Mouse (Mus musculus) urinary bladder, postnatal 25 days (tissue): ENCODE data around the gene Dennd6b.
A peak's percentile ranks its signal among the peaks of the same experiment; 100 is the strongest.

ENCODE experiments used
- DNase-seq: peaks from one replicate; pipeline ENCODE4 v3.0.0; 2022; ENCODE audit warnings: low spot score

Dennd6b gene

DNA sequence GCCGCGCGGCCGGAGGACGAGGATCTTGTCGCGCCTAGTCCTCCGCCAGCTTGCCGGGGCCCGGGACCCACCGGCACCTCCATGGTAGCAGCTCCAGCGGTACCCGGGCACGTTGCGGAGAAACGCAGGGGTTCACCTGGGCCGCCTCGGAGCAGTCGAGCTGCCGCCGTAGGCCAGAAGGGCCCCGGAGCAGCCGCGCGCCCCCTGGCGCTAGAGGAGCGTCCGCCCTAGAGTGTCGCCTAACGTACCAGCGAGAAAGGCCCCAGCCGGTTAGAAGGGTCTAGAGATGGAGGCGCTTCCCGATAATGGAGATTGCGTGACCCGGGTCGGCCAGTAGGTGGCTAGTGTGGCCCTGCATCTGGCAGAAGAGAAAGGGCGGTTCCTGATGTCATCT is at the start of gene Dennd6b:
Dennd6b (minus strand) TSS at position 184 of the 394 bp plus-strand sequence.
- DNase-seq = peak; percentile 91

DNA sequence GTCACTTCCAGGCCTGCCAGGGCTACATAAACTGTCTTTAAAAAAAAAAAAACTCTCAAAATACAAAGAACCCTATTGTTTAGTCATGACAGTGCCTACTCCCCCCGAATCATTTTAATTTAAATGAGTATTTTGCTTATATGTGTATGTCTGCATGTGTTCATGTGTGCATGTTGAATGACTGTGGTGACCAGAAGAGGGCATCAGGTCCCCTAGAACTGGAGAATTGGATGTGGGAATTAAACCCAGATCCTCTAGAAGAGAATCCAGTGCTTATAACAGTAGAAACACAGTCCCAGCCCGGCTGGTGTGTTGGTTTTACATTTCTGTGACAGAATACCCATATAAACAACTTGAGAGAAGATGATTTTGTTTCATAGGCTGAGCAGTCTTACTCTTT is 44.7 kb upstream of the Dennd6b start:
- no peak for DNase-seq

DNA sequence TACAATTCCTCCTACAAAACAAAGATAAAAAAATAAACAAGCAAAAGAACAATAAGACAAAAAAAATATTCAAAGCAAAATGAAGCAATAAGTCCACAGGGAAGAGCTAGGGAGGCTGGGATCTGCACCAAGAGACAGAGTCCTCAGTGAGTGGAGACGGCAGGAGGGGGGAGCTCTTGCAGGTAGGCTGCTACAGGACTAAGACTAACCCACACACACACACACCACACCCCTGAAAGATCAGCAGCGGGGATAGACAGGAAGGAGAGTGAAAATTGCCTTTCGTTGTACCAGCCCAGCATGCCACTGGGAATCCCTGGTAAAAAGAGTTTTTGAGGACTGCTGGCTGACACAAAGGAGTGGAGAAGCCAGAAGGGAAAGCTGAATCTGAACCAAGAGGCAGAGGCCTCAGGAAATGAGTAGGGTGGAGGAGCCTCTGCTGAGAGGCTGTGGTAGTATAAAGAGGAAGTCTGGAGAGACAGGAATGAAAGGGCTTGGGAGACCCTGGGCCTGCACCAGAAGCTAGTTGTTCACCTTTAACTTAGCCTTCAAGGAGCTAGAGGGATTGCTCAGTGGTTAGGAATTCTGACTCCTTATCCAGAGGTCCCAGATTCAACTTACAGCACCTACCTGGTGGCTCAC is 43.6 kb upstream of the Dennd6b start:
- no peak for DNase-seq

DNA sequence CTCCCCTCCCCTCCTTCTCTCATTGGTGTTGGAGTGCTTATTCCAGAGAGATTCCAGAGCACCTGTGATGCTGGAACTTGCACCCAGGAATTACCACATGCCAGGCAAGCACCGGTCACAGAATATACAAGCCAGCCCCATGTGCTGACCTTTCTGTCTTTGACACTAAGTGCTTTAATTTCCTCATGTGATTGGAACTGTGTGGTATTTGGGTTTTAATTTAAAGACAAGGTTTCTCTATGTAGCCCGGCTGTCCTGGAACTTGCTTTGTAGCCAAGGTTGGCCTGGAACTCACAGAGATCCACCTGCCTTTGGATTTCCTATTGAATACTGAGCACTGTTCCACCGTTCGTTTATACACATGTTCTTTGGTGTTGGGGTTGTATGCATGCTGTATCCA is 37.8 kb upstream of the Dennd6b start:
- DNase-seq = no peak

DNA sequence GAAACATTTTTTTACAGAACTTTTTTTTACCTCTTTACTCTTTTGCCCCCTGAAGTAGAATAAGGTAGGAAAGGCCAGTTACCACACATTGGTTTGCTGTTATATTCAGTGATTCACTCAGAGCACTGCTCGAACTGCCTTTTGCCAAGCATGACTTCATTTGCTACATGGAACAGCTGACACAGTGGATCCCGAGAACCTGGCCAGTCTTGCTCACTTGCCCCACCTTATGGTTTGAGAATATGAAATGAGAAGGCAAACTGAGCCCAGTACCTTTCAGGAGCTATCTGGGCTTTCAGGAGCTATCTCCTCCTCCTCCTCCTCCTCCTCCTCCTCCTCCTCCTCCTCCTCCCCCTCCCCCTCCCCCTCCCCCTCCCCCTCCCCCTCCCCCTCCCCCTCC is 37.3 kb upstream of the Dennd6b start:
- peak; percentile 25 for DNase-seq

DNA sequence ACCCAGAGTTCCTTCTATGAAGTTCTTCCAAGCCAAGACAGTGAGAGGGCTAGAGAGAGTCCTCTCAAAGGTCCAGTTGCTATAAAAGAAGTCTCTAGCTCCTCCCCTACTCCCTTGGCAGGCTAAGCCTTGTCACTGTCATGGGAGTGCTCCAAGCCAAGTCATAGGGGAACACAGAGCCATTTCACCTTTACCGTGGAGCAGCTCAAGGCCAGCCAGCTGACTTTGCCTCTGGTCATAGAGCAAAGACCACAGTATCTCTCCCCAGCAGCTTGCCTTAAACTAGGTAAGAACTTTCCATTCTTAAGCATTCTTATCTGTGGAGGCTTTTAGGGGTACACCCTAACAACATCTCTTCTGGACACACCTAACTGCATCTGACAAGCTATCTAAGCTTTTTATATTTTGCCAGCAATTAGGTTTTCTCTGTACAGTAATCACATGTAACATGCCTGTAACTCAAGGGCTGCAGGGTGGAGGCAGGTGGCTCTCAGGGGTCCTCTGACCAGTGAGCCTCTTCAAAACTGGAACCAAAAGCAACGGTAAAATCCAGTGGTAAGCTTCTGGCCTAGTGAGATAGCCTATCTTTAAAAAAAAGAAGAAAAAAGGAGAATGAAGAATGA is 19.4 kb upstream of the Dennd6b start:
- no peak for DNase-seq

DNA sequence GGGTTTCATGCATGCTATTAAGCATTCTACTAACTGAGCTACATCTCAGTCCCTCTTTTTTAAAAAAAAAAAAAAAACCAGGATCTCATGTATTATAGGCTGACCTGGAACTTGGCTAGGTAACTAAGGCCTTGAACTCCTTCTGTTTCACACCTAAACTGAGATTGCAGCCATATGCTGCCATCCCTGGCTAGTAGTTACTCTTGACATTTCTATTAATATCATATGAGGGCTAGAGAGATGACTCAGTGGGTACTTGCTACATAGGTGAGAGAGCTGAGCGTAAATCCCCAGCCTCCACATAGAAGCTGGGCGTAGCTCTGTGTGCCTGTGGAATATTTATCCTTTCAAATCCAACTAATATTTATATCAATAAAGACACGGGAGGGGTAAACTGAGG is 18.7 kb upstream of the Dennd6b start:
- DNase-seq = no peak

DNA sequence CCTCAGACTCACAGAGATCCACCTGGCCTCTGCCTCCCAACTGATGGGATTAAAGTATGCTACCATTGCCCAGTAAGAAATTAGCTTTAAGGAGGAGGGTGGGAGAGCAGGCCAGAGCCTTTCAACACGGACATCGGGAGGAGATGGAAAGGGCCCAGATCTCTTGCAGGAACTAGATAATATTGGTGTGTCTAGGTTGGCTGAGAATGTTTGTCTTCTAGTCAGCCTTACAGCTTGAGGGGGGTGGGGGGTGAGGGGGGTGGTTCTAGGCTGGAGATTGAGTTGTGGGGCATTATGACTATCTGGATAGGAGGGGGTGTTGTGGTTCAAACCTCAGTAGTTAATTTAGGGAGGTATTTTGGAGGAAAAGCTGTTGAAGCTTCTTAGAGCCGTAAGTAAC is 17.2 kb upstream of the Dennd6b start:
- DNase-seq = no peak

DNA sequence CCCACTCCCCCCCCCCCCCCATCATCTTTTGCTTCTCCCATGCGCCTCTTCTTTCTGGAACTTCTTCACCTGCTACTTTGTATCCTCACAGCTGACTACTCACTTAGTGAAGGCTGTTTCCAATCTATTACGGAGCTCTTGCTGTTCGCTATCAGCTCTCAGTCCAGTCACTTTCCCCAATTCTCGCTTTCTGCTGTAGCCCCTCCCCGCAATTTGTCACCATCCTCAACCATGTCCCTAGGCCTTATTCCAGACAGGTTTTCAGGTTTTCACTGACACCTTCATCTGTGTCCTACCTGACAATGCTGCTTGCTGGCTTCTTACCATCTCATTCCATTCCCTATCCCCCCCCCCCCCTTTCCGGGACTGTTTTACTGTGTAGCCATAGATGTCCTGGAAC is 16.2 kb upstream of the Dennd6b start:
- no peak for DNase-seq

DNA sequence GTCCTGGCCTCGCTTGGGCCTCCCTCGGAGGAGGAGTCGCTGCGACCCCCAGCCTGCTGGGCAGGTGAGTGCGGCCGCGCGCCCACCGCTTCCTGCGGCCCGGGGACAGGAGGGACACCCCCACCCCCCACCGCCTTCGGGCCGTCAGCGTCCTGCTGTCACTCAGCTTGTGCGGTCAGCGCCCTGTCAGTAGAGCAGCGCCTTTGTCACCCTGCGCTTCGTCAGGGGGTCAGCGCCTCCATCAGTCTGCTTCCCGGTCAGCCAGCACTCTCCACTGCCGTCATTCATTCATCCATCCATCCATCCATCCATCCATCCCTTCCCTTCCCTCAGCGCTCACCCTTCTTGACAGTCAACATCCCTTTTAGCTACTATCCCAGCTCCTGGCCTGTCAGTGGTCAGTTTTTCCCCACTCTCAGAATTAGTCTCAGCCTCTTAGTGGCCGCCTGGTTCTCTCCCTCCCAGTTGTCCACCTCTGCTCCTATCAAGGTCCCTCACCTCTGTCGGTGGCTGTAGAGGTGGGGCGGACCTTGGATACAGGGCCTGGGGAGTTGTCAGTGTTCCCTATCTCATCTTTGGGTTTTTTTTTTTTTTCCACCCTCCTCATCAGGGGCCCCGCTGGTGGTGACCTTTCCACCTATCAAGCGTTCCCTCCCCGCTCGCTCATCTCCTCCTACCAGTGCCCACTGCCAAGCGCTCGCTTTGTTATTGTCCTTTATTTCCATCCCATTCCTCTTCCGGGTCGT is 15.6 kb upstream of the Dennd6b start:
- DNase-seq = no peak

DNA sequence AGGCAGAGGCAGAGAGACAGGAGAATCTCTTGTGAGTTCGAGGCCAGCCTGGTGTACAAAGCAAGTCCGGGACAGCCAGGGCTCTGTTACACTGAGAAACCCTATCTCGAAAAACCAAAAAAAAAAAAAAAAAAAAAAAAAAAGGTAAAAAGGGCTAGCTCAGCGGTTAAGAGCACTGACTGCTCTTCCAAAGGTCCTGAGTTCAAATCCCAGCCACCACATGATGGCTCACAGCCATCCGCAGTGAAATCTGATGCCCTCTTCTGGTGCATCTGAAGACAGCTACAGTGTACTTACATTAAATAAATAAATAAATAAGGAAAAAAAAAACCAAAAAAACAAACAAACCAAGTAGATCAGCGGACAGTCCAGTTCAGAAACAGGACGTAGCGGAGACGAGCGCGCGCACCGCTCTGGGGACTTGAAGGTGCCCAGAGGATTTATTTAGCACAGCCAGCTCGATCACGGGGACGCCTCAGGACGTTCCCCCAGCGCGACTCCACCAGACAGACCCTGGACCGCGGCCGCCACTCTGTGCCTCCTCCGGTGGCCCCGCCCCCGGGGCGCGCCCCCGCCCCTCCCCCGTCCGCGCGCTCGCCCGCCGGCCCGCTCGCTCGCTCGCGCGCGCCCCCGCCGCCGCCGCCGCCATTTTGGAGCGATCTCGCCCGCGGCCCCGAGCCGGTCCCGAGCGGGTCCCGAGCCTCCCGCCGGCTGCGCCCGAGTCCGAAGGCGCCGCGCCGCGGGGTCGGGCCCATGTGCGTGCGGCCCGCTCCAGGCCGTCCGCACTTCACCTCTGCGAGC is 14.8 kb upstream of the Dennd6b start, which contains the start of gene Ppp6r2:
Ppp6r2 (plus strand) TSS at position 639 of the 801 bp plus-strand sequence.
- peak; percentile 81 for DNase-seq

DNA sequence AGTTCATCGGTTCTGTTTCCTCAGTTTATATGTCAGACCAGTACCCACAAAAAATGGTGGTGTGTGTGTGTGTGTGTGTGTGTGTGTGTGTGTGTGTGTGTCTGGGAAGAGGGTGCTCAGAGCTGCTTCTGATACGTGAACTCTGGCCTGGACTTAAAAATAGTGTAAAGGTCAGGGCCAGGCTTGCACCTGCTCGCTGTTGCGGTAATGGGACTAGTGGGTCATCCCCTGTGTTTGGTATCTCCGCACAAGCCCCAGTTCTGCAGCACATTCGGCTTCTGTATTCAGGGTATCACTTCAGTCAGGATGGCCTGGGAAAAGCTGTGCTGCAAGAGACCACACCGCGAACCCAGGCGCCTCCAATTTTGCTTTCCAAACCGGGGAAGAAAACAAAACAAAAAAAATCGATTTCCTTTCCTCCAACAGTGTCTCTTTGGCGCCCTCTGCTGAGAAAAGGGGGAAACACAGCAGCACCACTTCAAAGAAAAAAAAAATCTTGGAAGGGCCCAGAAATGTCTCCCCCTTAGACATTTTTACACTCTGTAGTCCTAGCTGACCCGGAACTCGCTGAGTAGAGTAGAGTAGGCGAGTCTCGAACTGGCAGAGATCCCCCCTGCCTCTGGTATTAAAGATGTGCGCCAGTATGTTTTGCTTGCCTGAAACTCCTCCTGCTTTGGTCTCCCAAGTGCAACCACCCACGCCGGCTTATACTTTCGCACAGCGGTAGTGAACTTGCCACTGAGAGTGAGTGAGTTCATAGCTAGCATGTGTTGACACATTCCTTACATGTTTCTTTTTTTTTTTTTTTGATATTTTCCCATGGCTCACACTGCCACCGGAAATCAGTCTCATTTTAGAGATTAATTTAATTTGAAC is 13.8 kb upstream of the Dennd6b start:
- peak; percentile 82 for DNase-seq

DNA sequence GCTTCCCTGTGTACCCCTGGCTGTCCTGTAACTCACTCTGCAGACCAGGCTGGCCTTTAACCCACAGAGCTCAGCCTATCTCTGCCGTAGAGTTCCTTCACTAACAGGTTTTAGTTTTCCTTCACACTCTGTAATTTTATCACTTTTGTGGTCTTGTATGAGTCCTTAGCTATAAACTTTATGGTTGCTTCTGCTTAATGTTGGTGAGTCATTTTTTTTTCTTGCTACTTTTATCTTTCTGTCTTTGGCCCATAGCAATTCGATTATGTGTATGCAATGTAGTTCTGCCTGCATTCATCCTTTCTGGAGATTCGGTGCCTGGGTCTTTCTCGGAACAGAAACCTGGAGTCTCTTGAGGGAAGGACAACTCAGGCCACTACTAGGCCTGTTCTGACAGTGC is 11.2 kb upstream of the Dennd6b start:
- DNase-seq = no peak

DNA sequence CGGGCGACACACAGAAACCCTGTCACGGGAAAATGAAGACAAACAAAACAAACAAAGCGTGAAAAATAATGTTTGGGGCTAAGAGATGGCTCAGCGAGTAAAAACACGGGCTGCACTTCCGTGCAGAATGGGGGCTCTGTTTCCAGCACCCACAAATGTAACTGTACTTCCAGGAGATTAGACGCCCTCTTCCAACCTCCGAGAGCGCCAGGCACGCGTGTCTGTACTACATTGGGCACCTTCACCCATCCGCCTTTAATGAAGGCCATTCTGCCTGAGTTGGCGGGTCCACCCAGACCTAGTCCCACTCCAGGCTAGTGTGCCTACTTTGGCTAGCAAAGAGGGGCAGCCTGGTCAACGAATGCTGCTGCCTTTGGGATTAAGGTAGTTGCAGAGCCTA is 760 bp upstream of the Dennd6b start:
- DNase-seq = no peak

DNA sequence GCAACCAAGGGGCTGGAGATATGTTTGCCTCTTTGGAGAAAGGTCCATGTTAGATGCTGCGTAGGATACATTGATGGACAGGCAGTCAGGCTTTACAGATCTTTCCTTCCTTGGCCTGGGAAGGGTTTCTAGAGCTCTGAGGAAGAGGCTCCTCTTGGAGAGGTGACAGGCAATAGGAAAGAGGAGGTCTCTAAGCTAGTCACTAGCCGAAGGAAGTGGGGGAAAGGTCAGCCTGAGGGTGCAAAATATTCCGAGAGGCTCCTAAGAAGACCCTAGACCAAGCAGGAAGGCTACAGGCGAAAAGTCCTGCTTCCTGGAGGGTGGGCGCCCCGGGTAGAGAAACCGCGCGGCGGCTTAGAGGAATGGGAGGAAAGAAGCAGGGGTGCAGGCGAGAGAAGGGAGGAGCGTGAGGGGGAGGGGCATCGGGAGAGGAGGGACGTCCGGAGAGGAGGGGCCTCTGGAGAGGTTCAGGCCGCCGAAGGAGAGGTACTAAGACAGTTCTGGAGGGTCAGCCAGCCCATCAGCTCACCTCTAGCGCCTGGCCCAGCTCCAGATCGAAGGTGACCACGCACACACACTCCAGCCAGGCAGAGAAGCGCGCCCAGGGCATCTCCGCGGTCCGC is 495 bp downstream of the Dennd6b start:
- DNase-seq = peak; percentile 91

DNA sequence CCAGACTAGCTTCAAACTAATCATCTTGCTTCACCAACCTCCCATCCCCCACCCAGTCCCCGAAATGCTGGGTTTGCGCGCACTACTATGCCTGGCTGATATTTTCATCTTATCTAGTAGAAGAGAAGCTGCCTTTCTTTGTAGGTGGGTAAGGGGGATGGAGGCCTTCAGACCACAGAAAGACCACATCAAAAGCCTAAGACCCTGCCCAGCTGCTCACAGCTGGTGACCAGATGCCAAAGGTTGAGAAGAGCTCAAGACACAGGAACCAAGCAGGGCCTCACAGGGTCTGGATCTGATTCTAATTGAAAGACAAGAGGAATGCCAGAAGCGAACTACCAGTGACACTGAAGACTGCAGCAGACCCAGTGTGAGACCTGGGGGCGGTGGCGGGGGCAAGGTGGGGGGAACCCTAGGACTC is 1.0 kb downstream of the Dennd6b start:
- no peak for DNase-seq

DNA sequence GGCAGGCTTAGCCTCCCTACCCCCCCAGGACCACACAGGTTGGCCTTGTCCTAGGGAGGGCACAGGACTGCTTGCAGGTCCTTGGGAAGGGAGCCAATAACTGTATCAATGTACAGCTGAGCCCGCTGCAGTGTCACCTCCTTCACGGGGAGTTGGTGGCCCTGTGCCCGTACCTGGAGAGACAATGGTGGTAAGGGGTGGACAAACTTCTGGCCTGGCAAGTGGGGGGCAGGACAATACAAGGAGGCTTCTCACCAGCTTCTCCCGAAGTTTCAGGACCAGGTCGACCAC is 11.4 kb downstream of the Dennd6b start:
- no peak for DNase-seq

DNA sequence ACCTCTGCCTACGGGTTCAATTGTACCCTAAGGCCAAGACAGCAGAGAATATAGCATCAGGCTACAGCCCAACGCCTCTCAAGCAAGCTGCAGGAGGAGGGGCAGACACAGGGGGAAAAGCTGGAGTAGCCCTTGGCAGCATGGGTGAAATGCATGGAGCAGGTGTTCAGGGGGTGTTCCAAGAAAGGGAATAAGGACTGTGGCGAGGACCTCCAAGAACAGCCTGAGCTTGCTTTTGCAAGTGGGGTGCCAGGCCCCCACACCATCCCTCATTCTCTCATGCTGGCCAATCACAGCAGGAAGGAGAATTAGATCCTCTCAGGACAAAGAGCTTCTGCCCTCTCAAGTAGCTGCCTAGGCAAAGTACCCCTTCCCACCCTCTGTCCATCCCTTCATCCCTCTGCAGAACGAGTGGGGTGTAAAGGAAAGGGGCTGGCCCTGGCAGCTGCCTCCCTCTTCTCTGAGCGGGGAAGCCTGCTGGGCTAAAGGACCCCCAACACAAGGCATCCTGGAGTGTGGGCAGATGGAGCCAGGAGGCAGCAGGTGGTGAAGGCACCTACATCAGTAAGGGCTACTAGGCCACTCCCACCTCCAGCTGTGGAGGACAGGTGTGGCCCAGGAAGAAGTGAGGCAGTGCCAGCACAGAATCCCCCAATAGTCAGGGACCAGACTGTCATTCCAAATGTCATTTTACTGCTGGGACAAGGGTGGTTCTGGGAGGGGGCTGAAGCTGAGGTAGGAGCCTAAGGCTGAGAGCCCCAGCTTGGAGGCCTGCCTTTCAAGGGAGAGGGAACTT is 12.0 kb downstream of the Dennd6b start:
- no peak for DNase-seq

DNA sequence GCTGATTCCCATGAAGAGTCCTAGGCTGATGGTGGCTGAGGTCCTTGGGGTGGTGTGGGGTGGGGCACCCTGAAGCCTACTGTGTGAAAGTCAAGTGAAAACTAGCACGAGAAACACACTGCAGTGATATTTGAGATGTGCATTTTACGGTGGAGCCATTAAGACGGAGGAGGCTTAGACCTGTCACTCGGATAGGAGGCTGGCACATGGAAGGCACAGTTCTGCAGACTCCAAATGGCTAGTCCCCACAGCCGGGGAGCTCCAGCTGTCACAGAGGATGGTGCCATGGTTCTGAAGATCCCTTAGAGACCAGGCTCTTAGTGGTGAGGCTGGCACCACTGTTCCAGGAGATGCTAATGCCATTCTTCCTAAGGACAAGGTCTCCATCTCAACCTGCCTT is 13.5 kb downstream of the Dennd6b start:
- DNase-seq = no peak

DNA sequence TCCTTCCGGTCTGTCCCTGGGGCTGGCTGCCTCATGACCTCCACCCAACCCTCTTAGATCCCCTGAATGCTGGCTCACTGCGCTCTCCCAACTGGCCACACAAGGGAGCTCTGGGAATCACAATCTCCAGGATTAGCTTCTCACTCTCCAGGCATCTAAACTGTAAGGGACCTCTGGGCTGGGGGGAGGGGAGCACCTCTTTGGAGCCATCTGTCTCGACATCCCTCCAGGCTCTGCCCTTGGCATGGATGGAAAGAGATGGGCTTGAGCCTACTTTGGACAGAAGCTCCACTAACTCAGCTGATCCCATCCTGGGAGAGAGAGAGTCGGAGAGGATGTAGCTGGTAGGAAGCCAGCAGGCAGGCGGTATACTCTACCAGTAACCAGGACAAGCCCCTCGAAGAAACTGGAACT is 14.0 kb downstream of the Dennd6b start:
- DNase-seq = no peak
